Mouse (Mus musculus) duodenum, adult 2 months (tissue): ENCODE data around the gene Odf2l. TPM values are rescaled to one million over a fixed set of nuclear protein-coding genes. Genes with fewer than 3 reads are reported as not detected.

Experiments used
- polyA plus RNA-seq: library from polyadenylated mRNA; depleted of rRNA; stranded (reverse); fragments of >200 nt; gene quantifications from 2 replicates; pipeline ENCODE4 v1.2.3, GENCODE M21; 2012; ENCODE audit warnings: low replicate concordance; rRNA removed

Odf2l gene
- 0.24 and 1.6 TPM in 2 replicates for polyA plus RNA-seq

DNA sequence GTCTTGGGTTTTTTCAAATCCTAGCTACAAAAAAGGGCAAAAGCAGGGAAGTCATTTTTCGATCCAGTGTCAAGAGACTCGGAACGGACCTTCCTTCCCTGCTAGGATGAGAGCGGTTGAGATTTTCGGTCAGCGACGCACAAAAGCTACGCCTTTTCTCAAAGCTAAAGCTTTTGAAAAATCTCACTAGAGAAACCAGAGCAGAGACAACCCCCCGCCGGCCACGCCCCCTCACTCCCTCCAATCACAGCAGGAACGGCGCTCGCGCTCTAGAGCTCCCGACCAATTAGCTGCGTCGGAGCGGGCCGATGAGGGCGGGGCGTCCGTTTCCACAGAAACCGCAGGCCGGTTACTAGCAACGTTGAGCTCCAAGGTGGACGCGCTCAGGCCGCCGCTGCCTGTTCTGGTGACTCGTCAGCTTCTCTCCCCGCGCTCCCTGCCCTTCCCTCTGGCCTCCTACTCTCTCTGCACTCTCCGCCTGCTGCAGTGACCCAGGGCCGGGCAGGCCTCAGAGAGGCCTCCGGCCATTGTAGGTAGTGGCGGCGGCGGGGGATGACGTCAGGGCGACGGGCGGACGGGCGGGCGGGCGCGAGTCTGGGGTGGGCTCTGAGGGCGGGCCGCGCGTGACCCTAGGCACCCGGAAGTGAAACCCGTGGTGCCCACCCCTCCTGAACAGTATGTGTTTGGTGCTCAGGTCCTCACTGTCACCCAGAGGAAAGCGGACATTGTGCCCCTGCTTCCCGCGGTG, at the start of gene Odf2l:
Gene Odf2l, plus strand, starts transcription at position 335 of the 748 bp plus-strand sequence.

DNA sequence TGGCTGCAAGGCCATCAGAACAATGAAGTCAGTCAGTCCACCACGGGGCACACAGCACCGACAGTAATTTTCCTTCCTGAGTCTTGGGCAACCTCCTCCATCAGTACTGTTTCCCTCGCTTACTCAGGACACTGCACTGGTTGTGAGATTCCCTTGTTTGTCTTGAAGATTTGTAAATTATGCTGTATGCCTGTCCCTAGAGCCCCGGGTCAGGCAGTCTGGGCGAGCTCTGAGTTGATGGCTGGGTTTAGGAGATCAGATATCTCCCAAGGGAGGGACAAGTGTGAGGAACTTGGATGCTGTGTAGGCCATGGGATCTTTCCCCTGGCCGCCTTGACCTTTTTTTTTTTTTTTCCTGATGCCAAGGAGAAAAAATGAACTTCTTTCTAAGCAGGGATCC, 19.1 kb upstream of the Odf2l start, which contains the start of gene Clca2:
Gene Clca2, minus strand, starts transcription at position 153 of the 400 bp plus-strand sequence.

Other genes starting within 250 kb of the Odf2l start
- gene Clca4b, start 186.1 kb upstream of the Odf2l start, polyA plus RNA-seq: 18.4 and 76.5 TPM in 2 replicates
- gene Clca4a, start 143.5 kb upstream of the Odf2l start, polyA plus RNA-seq: 0.33 and 35.5 TPM in 2 replicates
- 70.4 and 119 TPM in 2 replicates for gene Clca1, start 85.8 kb upstream of the Odf2l start, polyA plus RNA-seq
- gene Clca2, start 19.1 kb upstream of the Odf2l start, polyA plus RNA-seq: 0.04 and 0.07 TPM in 2 replicates
- gene Col24a1, start 173.9 kb downstream of the Odf2l start, polyA plus RNA-seq: 0.33 and 0.83 TPM in 2 replicates